Mouse (Mus musculus) small intestine, adult 2 months (tissue): ENCODE data around the gene Chst11.

Experiments
- CTCF ChIP-seq: fragments of 200-500 bp; IDR thresholded peaks from 2 replicates; pipeline ENCODE4 v1.5.1; 2012; ENCODE audit warnings: low read depth, mild to moderate bottlenecking, control low read depth, inconsistent platforms, low read length, moderate library complexity, mixed read lengths; ENCODE audit not compliant: insufficient replicate concordance, insufficient read length; ENCODE audit errors: extremely low read depth
- POLR2A ChIP-seq: fragments of 200-500 bp; IDR thresholded peaks from 2 replicates; pipeline ENCODE4 v1.6.1; 2012; ENCODE audit warnings: low read depth, mild to moderate bottlenecking, control low read depth, inconsistent platforms, low read length, moderate library complexity

DNA sequence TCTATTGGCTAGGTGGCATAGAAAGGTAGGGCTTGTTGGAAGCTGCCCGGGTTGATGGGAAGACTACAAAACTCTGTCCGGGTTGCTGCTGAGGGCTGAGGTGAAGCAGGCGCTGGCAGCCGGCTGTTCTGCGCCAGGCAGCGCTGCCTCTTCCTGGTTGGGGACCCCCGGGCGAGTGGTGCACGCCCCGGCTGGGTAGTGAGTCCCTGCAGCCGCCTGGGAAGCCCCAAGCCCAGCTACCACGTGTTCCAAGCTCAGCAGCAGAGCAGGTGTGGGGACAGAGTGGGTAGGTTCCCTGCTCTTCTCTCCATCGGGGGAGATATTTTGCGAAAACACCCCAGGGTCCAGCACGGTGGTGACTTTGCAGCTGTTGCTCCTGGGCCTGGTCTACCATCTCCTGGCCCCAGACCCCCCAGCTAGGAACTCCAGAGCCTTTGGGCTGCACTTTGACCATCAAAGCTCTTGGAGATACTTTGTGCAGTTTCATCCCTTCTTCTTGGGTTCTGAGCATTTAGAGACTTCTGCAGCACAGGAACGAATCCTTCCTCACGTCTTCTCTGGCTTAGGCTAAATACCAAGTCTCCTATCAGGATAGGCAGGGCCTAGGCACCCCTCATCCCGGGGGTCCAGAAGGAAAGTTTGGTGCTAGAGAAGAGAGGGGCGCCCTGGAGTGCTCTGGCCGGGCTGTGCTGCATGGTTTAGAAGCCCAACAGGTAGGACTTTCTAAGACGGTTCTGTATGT is 1.1 kb downstream of the Chst11 start:
- TF ChIP-seq CTCF (no peak), POLR2A (no peak)
